Mouse (Mus musculus) stomach, embryonic 15.5 days (tissue): ENCODE measurements around the gene Uba3. TPM values are rescaled to one million over a fixed set of nuclear protein-coding genes. Genes with fewer than 3 reads are reported as not detected.
A peak's percentile ranks its signal among the peaks of the same experiment; 100 is the strongest.

ENCODE experiments used
- ATAC-seq: fragments of 200-750 bp; cut with Nextera tagmentation; 2 replicates; pipeline ENCODE4 v1.8.0; 2017; ENCODE audit warnings: low read depth, moderate number of reproducible peaks, moderate TSS enrichment; ENCODE audit not compliant: insufficient read depth, low FRiP score
- H3K27ac ChIP-seq: fragments of 300-500 bp; sonication (generic); 2 replicates; pipeline ENCODE4 v1.5.1; 2015; ENCODE audit warnings: mild to moderate bottlenecking, inconsistent platforms
- H3K27me3 ChIP-seq: fragments of 300-500 bp; sonication (generic); replicated peaks from 2 replicates; pipeline ENCODE4 v1.6.1; 2015; ENCODE audit warnings: inconsistent platforms
- H3K36me3 ChIP-seq: fragments of 300-500 bp; sonication (generic); 2 replicates; pipeline ENCODE4 v1.6.1; 2015; ENCODE audit warnings: inconsistent platforms
- H3K4me1 ChIP-seq: fragments of 300-500 bp; sonication (generic); 2 replicates; pipeline ENCODE4 v1.6.1; 2015; ENCODE audit warnings: inconsistent platforms
- H3K4me2 ChIP-seq: fragments of 300-500 bp; sonication (generic); 2 replicates; pipeline ENCODE4 v1.6.1; 2015; ENCODE audit warnings: mild to moderate bottlenecking, inconsistent platforms
- H3K4me3 ChIP-seq: fragments of 300-500 bp; sonication (generic); replicated peaks from 2 replicates; pipeline ENCODE4 v1.5.1; 2015; ENCODE audit warnings: inconsistent platforms
- H3K9ac ChIP-seq: fragments of 300-500 bp; sonication (generic); 2 replicates; pipeline ENCODE4 v1.6.1; 2015; ENCODE audit warnings: inconsistent platforms
- H3K9me3 ChIP-seq: fragments of 300-500 bp; sonication (generic); 2 replicates; pipeline ENCODE4 v1.6.1; 2016; ENCODE audit warnings: inconsistent platforms
- WGBS: fragments of 180-500 bp; shearing (Covaris S2); methylation state at CpG from one replicate; pipeline ENCODE4 v1.1.7; 2015; 5-methylcytosine and 5-hydroxymethylcytosine counted together
- polyA plus RNA-seq: library from polyadenylated mRNA; unstranded; fragments of >200 nt; fragmentation: Nextera tagmentation; extraction: Ambion mirVana; gene quantifications from 2 replicates; pipeline ENCODE4 v1.2.1, GENCODE M21; 2015

The Uba3 gene
- 58.8 and 62.3 TPM in 2 replicates for polyA plus RNA-seq

DNA sequence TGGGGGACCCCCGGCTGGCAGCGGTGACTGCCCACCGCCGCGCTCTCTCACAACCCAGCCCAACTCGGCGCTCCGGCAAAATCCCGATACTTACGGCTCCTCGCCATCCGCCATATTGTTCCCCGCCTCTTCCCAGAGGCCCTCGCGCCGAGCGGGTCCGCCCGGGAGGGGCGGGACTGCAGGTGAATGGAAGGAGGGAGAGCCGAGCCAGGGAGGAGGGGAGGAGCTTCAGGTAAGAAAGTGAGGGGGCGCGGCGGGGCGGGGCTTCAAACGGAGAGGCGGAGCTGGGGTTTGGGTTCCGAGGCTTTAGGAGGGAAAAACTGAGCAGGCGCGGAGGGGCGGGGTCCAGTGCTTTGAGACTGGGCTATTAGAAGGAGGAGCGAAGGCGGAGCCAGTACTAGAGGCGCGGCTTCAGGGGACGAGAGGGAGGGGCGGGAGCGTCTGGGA lies at the start of gene Uba3:
TSS of gene Uba3 (minus strand) at position 209 of the 447 bp plus-strand sequence.
- H3K4me1 ChIP-seq: peaks cover 13% of the 10 kb centered on the region
- H3K27ac ChIP-seq: peak within 1 kb of the TSS; percentile 84
- H3K9me3 ChIP-seq: no peaks in the 10 kb centered on the region
- H3K4me2 ChIP-seq: peak within 1 kb of the TSS; percentile 60
- ATAC-seq: peak; percentile 97
- peak within 1 kb of the TSS; percentile 95 for H3K9ac ChIP-seq
- H3K36me3 ChIP-seq: no peaks in the 10 kb centered on the region; the same call in 1 of the 2 replicates
- H3K4me3 ChIP-seq: peak within 1 kb of the TSS; percentile 92
- 1% methylated on average over 37 of the region's 38 CpGs for WGBS
- H3K27me3 ChIP-seq: no peaks in the 10 kb centered on the region

- 16% methylated on average over 9 of the region's 9 CpGs for WGBS
- H3K4me1 ChIP-seq: 0 out of 2 replicates have a peak, but pooled peaks cover 2% of the 10 kb centered on the region
- 0 out of 2 replicates have a peak within 1 kb of the TSS, but pooled peaks have one; percentile 5 for H3K4me2 ChIP-seq
- no peaks in the 10 kb centered on the region for H3K9me3 ChIP-seq
- H3K27ac ChIP-seq: no peak within 1 kb of the TSS
- no peak within 1 kb of the TSS for H3K9ac ChIP-seq
- no peak within 1 kb of the TSS for H3K4me3 ChIP-seq
- H3K36me3 ChIP-seq: no peaks in the 10 kb centered on the region
- H3K27me3 ChIP-seq: no peaks in the 10 kb centered on the region
- no peak for ATAC-seq
Observed at GRCm38 (mm10) chr6:97252711-97253221, 47.3 kb upstream of the Uba3 start, which contains the start of gene Lmod3. Gene Lmod3 (minus strand): TSS chr6:97252759.

DNA sequence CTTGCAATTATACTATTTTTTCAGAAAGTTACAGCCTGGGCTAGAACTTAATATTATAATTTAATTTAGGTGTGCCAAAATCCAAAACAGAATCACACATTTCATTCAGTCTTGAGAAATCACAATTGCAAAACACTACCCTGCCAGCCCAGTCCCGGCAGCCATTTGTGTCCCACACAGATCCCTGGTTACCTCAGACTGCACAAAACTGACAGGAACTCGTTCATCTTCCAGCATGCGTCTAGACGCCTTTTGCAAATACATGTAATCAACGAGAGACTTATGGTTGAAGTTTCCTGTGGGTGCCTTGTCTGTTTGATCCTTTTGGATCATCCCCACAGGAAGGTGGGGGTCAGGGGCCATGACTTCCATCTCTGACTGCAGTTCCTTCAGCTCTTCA lies 46.6 kb upstream of the Uba3 start:
- no peak for ATAC-seq
- H3K27me3 ChIP-seq: no peaks in the 10 kb centered on the region
- no peaks in the 10 kb centered on the region for H3K36me3 ChIP-seq

GRCm38 (mm10) chr6:97250966-97251365 lies 45.5 kb upstream of the Uba3 start:
- Histone ChIP-seq H3K4me3 (no peak overlapping the region), H3K4me2 (no peak overlapping the region), H3K27me3 (no peaks in the 10 kb centered on the region), H3K9ac (no peak overlapping the region), H3K9me3 (no peaks in the 10 kb centered on the region), H3K4me1 (0 out of 2 replicates have a peak, but pooled peaks cover 2% of the 10 kb centered on the region), H3K36me3 (no peaks in the 10 kb centered on the region), H3K27ac (no peak overlapping the region)
- no peak for ATAC-seq
- 36% methylated on average over 6 of the region's 6 CpGs for WGBS

More for the DNA sequence above, 46.6 kb upstream of the Uba3 start:
- WGBS: 28% methylated on average over 5 of the region's 5 CpGs
- Histone ChIP-seq H3K4me1 (0 out of 2 replicates have a peak, but pooled peaks cover 2% of the 10 kb centered on the region), H3K4me2 (no peak overlapping the region), H3K9me3 (no peaks in the 10 kb centered on the region), H3K4me3 (no peak overlapping the region), H3K27ac (no peak overlapping the region), H3K9ac (no peak overlapping the region)

DNA sequence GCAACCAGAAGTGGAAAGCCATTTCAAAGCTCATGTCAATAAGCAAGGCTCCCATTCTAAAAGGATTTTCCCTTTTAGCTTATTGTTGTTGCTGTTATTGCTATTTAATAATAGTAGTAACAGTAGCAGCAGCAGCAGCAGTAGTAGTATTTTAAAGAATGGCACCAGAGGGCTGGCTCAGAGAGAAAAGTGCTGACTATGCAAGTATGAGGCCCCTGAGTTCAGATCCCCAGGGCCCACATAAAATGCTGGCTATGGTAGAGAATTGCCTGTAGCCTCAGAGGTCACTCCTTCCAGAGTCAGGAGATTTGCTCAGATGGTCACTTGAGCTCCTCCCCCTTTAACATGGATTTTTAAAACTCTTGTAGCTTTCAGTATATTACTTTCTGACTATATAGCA lies 39.8 kb upstream of the Uba3 start:
- no peaks in the 10 kb centered on the region for H3K27me3 ChIP-seq
- no peaks in the 10 kb centered on the region for H3K4me1 ChIP-seq
- H3K36me3 ChIP-seq: no peaks in the 10 kb centered on the region
- H3K4me3 ChIP-seq: no peak overlapping the region
- no peak overlapping the region for H3K27ac ChIP-seq
- H3K4me2 ChIP-seq: no peak overlapping the region
- H3K9ac ChIP-seq: no peak overlapping the region
- H3K9me3 ChIP-seq: no peaks in the 10 kb centered on the region
- no peak for ATAC-seq

DNA sequence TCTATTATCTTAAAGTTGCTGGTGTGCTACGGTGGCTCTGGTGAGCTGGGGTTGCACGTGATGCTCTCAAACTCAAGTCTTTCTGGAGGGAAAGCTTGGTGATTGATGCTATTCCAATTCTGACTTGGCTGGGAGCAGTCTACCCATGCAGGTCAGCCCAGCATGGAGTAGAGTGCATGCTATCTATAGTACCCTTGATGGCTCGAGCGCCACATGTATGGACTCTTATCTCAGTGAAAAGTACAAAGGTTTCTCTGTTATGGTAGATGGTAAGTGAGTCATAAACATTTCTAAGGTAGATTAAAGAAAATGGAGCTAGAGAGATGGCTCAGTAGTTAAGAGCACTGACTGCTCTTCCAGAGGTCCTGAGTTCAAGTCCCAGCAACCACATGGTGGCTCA lies 37.1 kb upstream of the Uba3 start:
- no peaks in the 10 kb centered on the region for H3K4me1 ChIP-seq
- ATAC-seq: no peak
- H3K9me3 ChIP-seq: no peaks in the 10 kb centered on the region
- 81% methylated on average over 4 of the region's 4 CpGs for WGBS
- H3K27me3 ChIP-seq: no peaks in the 10 kb centered on the region
- no peak overlapping the region for H3K4me2 ChIP-seq
- H3K36me3 ChIP-seq: no peaks in the 10 kb centered on the region
- no peak overlapping the region for H3K9ac ChIP-seq
- H3K27ac ChIP-seq: no peak overlapping the region
- no peak overlapping the region for H3K4me3 ChIP-seq

DNA sequence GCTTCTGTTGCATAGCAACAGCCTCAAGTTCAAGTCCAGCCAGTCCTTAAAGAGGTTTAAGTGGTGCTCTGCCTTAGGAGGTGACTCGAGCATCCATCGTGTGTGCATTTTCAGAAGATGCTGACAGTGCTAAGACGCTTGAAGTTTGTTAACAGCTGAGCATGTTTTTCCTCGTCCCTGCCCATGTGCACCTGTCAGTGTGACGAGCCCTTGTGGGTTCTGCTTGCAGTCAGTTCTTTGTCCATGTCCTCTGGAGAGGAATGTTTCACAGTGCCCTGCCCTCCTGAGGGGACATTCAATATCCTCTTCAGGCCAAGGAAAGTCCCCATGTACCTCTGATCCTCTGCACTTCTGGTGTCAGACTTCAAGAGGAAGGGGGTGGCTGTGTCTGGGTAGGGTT lies 34.6 kb upstream of the Uba3 start:
- no peaks in the 10 kb centered on the region for H3K36me3 ChIP-seq
- H3K4me1 ChIP-seq: no peaks in the 10 kb centered on the region
- no peak for ATAC-seq
- WGBS: 76% methylated on average over 5 of the region's 5 CpGs
- no peak overlapping the region for H3K9ac ChIP-seq
- H3K4me2 ChIP-seq: no peak overlapping the region
- H3K4me3 ChIP-seq: no peak overlapping the region
- H3K9me3 ChIP-seq: no peaks in the 10 kb centered on the region
- H3K27ac ChIP-seq: no peak overlapping the region
- H3K27me3 ChIP-seq: no peaks in the 10 kb centered on the region

- Histone ChIP-seq H3K27me3 (no peaks in the 10 kb centered on the region), H3K4me2 (no peak overlapping the region), H3K4me3 (no peak overlapping the region), H3K27ac (no peak overlapping the region), H3K9ac (no peak overlapping the region), H3K9me3 (no peaks in the 10 kb centered on the region), H3K36me3 (no peaks in the 10 kb centered on the region), H3K4me1 (no peaks in the 10 kb centered on the region)
- ATAC-seq: no peak
- WGBS: 92% methylated on average over 6 of the region's 6 CpGs
Observed at GRCm38 (mm10) chr6:97239360-97239759, 33.9 kb upstream of the Uba3 start.

DNA sequence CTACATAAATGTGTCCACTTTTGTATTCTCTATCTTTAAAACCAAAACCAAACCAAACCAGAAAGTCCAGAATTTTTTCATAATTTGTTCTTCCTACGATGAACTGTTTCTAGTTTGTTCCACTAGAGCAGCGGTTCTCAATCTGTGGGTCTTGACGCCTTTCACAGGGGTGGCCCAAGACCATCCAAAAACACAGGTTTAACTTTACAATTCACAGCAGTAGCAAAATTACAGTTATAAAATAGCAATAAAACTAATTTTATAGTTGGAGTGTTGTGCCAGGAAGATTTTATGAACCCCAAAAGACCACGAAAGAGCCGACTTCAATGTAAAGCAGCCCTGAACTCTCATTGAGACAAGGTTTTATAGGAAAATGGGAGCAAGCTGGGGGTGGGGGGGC lies 30.6 kb upstream of the Uba3 start:
- peaks cover 9% of the 10 kb centered on the region; the same call in 1 of the 2 replicates for H3K36me3 ChIP-seq
- H3K27me3 ChIP-seq: no peaks in the 10 kb centered on the region
- ATAC-seq: no peak
- H3K27ac ChIP-seq: no peak overlapping the region
- no peak overlapping the region for H3K4me2 ChIP-seq
- WGBS: 93% methylated on average over 5 of the region's 5 CpGs
- no peaks in the 10 kb centered on the region for H3K9me3 ChIP-seq
- H3K4me1 ChIP-seq: no peaks in the 10 kb centered on the region
- H3K9ac ChIP-seq: no peak overlapping the region
- H3K4me3 ChIP-seq: no peak overlapping the region

DNA sequence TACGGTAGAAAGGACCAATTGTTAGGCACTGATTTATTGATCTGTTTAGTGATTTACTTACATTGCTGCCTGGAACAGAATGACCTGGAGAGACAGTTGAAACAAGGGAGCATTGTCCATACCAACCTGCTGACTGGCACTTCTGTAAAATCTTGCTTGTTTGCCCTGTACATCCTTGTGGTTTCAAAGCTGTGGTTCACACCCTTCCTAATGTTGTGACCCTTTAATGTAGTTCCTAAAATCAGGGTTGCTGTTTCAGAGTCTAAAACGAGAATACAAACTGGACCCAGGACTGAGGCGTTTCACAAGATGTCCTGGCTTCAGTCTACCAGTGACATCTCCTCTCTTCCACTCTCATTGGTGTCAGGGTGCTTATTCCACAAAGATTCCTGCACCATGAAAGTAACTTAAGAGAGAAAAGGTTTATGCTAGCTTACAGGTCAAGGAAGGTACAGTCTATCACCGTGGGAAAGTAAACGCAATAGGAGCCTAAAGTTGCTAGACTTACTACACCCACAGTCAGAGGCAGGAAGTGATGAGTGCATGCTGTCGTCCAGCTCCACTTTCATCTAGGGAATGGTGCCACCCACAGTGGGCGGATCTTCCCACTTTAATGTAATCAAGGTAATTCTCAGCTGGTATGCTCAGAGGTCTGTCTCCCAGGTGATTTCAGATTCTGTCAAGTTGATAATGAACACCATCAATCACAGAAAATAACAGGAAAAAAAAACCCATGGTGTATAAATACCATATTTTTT lies 29.6 kb upstream of the Uba3 start:
- peaks cover 10% of the 10 kb centered on the region; the same call in 1 of the 2 replicates for H3K36me3 ChIP-seq
- ATAC-seq: no peak
- 73% methylated on average over 7 of the region's 7 CpGs for WGBS
- H3K4me2 ChIP-seq: no peak overlapping the region
- no peaks in the 10 kb centered on the region for H3K27me3 ChIP-seq
- H3K4me1 ChIP-seq: no peaks in the 10 kb centered on the region
- no peak overlapping the region for H3K27ac ChIP-seq
- H3K9me3 ChIP-seq: no peaks in the 10 kb centered on the region
- H3K9ac ChIP-seq: no peak overlapping the region
- H3K4me3 ChIP-seq: no peak overlapping the region

DNA sequence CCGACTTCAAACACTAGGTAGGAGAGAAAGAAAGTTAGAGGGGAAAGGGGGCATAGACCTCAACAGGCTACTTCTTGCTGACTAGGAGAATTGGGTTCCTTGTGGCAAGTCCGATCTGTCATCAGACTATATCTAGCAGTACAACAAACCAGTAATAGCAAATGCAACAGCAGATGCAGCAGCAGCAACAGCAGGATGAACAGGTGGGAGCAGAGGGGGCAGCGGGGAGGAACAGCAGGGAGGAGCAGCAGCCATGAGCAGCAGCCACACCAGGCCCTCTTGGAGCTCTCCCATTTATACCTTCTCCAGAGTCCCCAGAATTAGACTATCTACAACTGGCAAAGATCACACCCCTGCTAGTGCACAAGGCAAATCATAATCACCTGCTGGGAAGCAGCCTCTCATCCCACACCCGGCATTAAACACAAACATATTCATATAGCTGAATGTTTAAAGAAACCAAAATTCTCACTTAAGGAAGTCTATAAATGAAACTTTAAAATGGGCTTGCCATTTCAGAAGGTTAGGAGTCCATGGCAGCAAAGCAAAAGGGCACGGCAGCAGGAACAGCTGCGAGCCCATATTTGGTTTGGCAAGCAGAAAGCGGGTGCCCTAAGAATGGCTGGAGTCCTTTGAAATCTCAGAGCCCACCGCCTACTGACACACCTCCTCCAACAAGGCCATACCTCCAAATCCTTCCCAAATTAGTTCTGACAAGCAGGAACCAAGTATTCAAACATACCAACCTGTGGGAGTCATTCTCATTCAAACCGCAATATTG lies 21.8 kb upstream of the Uba3 start:
- Histone ChIP-seq H3K4me3 (no peak overlapping the region), H3K36me3 (peaks cover 10% of the 10 kb centered on the region; the same call in 1 of the 2 replicates), H3K27me3 (no peaks in the 10 kb centered on the region), H3K9ac (no peak overlapping the region), H3K9me3 (no peaks in the 10 kb centered on the region), H3K27ac (no peak overlapping the region), H3K4me2 (no peak overlapping the region), H3K4me1 (peaks cover 2% of the 10 kb centered on the region)
- WGBS: 93% methylated on average over 9 of the region's 9 CpGs
- no peak for ATAC-seq

GRCm38 (mm10) chr6:97226083-97226491 lies 20.6 kb upstream of the Uba3 start:
- Histone ChIP-seq H3K27ac (no peak overlapping the region), H3K4me1 (peaks cover 13% of the 10 kb centered on the region), H3K27me3 (no peaks in the 10 kb centered on the region), H3K9ac (no peak overlapping the region), H3K4me2 (no peak overlapping the region), H3K4me3 (no peak overlapping the region), H3K9me3 (no peaks in the 10 kb centered on the region), H3K36me3 (peaks cover 6% of the 10 kb centered on the region; the same call in 1 of the 2 replicates)
- WGBS: 69% methylated on average over 1 of the region's 1 CpGs
- ATAC-seq: no peak
